Mouse (Mus musculus): ENCODE data around the gene Impdh1. TPM values are rescaled to one million over a fixed set of nuclear protein-coding genes. Genes with fewer than 3 reads are reported as not detected.

The Impdh1 gene
- polyA plus RNA-seq, 1 experiment, result 25.7 TPM

GRCm38 (mm10) chr6:29198309-29199222 lies 17.6 kb downstream of the Impdh1 start:
- peak; percentile 94 for TF ChIP-seq CTCF (IDR thresholded peaks at IDR 0.05; ENCODE audit: low read depth, low read length)
- no peak for TF ChIP-seq POLR2A (IDR thresholded peaks at IDR 0.05; ENCODE audit: insufficient read depth, low read length)
- no peaks in the 10 kb centered on the region for H3K27me3 ChIP-seq (ENCODE audit: control insufficient read depth, insufficient read depth, low read length, poor library complexity, severe bottlenecking)
- peak overlapping the region; percentile 41 for H3K4me3 ChIP-seq (ENCODE audit: low read depth, low read length)
- H3K4me1 ChIP-seq (ENCODE audit: control insufficient read depth, insufficient read depth, low read length), result no peaks in the 10 kb centered on the region
- peaks cover 6% of the 10 kb centered on the region for H3K36me3 ChIP-seq (ENCODE audit: control insufficient read depth, insufficient read depth, low read length, poor library complexity, severe bottlenecking)
- H3K27ac ChIP-seq (ENCODE audit: insufficient read depth, low read length), result no peak overlapping the region
- H3K9me3 ChIP-seq (replicated peaks; ENCODE audit: control insufficient read depth, insufficient read depth, low read length, poor library complexity, severe bottlenecking), result no peaks in the 10 kb centered on the region
- no peak overlapping the region for H3K9ac ChIP-seq (ENCODE audit: low read depth, poor library complexity, severe bottlenecking)

- TF ChIP-seq EP300 (IDR thresholded peaks at IDR 0.05; ENCODE audit: insufficient read depth, low read depth, low read length) (no peak), POLR2A (IDR thresholded peaks at IDR 0.05; ENCODE audit: insufficient read depth, low read length) (no peak), CTCF (IDR thresholded peaks at IDR 0.05; ENCODE audit: low read depth, low read length) (no peak)
- H3K36me3 ChIP-seq (ENCODE audit: control insufficient read depth, insufficient read depth, low read length, poor library complexity, severe bottlenecking), result no peaks in the 10 kb centered on the region
- no peaks in the 10 kb centered on the region for H3K4me1 ChIP-seq (ENCODE audit: control insufficient read depth, insufficient read depth, low read length)
- no peak overlapping the region for H3K9ac ChIP-seq (ENCODE audit: low read depth, poor library complexity, severe bottlenecking)
- H3K4me3 ChIP-seq (ENCODE audit: low read depth, low read length), result no peak overlapping the region
- H3K27me3 ChIP-seq (ENCODE audit: control insufficient read depth, insufficient read depth, low read length, poor library complexity, severe bottlenecking), result no peaks in the 10 kb centered on the region; the same call in 1 of the 2 replicates
- H3K9me3 ChIP-seq (replicated peaks; ENCODE audit: control insufficient read depth, insufficient read depth, low read length, poor library complexity, severe bottlenecking), result no peaks in the 10 kb centered on the region
- no peak overlapping the region for H3K27ac ChIP-seq (ENCODE audit: insufficient read depth, low read length)
These were observed 20.1 kb downstream of the Impdh1 start for GRCm38 (mm10) chr6:29195846-29196698.

GRCm38 (mm10) chr6:29195146-29195545 lies 21.0 kb downstream of the Impdh1 start:
- Histone ChIP-seq H3K27ac (ENCODE audit: insufficient read depth, low read length) (no peak overlapping the region), H3K27me3 (ENCODE audit: control insufficient read depth, insufficient read depth, low read length, poor library complexity, severe bottlenecking) (no peaks in the 10 kb centered on the region; the same call in 1 of the 2 replicates)

GRCm38 (mm10) chr6:29193961-29194750 lies 22.0 kb downstream of the Impdh1 start:
- no peak overlapping the region for H3K27ac ChIP-seq (ENCODE audit: insufficient read depth, low read length)
- no peaks in the 10 kb centered on the region; the same call in 1 of the 2 replicates for H3K27me3 ChIP-seq (ENCODE audit: control insufficient read depth, insufficient read depth, low read length, poor library complexity, severe bottlenecking)
- no peak overlapping the region for H3K9ac ChIP-seq (ENCODE audit: low read depth, poor library complexity, severe bottlenecking)
- no peak overlapping the region for H3K4me3 ChIP-seq (ENCODE audit: low read depth, low read length)
- H3K4me1 ChIP-seq (ENCODE audit: control insufficient read depth, insufficient read depth, low read length), result no peaks in the 10 kb centered on the region
- H3K36me3 ChIP-seq (ENCODE audit: control insufficient read depth, insufficient read depth, low read length, poor library complexity, severe bottlenecking), result no peaks in the 10 kb centered on the region
- TF ChIP-seq EP300 (IDR thresholded peaks at IDR 0.05; ENCODE audit: insufficient read depth, low read depth, low read length) (no peak), CTCF (IDR thresholded peaks at IDR 0.05; ENCODE audit: low read depth, low read length) (no peak), POLR2A (IDR thresholded peaks at IDR 0.05; ENCODE audit: insufficient read depth, low read length) (no peak)
- no peaks in the 10 kb centered on the region for H3K9me3 ChIP-seq (replicated peaks; ENCODE audit: control insufficient read depth, insufficient read depth, low read length, poor library complexity, severe bottlenecking)

More at GRCm38 (mm10) chr6:29195146-29195545, 21.0 kb downstream of the Impdh1 start:
- H3K4me3 ChIP-seq (ENCODE audit: low read depth, low read length), result no peak overlapping the region
- H3K36me3 ChIP-seq (ENCODE audit: control insufficient read depth, insufficient read depth, low read length, poor library complexity, severe bottlenecking), result no peaks in the 10 kb centered on the region
- H3K9ac ChIP-seq (ENCODE audit: low read depth, poor library complexity, severe bottlenecking), result no peak overlapping the region
- H3K9me3 ChIP-seq (replicated peaks; ENCODE audit: control insufficient read depth, insufficient read depth, low read length, poor library complexity, severe bottlenecking), result no peaks in the 10 kb centered on the region
- TF ChIP-seq EP300 (IDR thresholded peaks at IDR 0.05; ENCODE audit: insufficient read depth, low read depth, low read length) (no peak), POLR2A (IDR thresholded peaks at IDR 0.05; ENCODE audit: insufficient read depth, low read length) (no peak), CTCF (IDR thresholded peaks at IDR 0.05; ENCODE audit: low read depth, low read length) (no peak)
- H3K4me1 ChIP-seq (ENCODE audit: control insufficient read depth, insufficient read depth, low read length), result no peaks in the 10 kb centered on the region

GRCm38 (mm10) chr6:29187936-29188335 lies 28.2 kb downstream of the Impdh1 start:
- Histone ChIP-seq H3K4me3 (ENCODE audit: low read depth, low read length) (no peak overlapping the region), H3K27me3 (ENCODE audit: control insufficient read depth, insufficient read depth, low read length, poor library complexity, severe bottlenecking) (no peaks in the 10 kb centered on the region), H3K27ac (ENCODE audit: insufficient read depth, low read length) (no peak overlapping the region), H3K9ac (ENCODE audit: low read depth, poor library complexity, severe bottlenecking) (no peak overlapping the region), H3K9me3 (replicated peaks; ENCODE audit: control insufficient read depth, insufficient read depth, low read length, poor library complexity, severe bottlenecking) (no peaks in the 10 kb centered on the region), H3K36me3 (ENCODE audit: control insufficient read depth, insufficient read depth, low read length, poor library complexity, severe bottlenecking) (no peaks in the 10 kb centered on the region), H3K4me1 (ENCODE audit: control insufficient read depth, insufficient read depth, low read length) (no peaks in the 10 kb centered on the region)
- no peak for TF ChIP-seq CTCF (IDR thresholded peaks at IDR 0.05; ENCODE audit: low read depth, low read length)
- no peak for TF ChIP-seq POLR2A (IDR thresholded peaks at IDR 0.05; ENCODE audit: insufficient read depth, low read length)
- no peak for TF ChIP-seq EP300 (IDR thresholded peaks at IDR 0.05; ENCODE audit: insufficient read depth, low read depth, low read length)

Measured in ES-Bruce4 (cell line).